Mouse (Mus musculus): ENCODE data around the gene Gm10382. TPM values are rescaled to one million over a fixed set of nuclear protein-coding genes. Genes with fewer than 3 reads are reported as not detected.

Gm10382 gene
- total RNA-seq (2012; rRNA removed) (0.65 TPM in 2 replicates), polyA plus RNA-seq (2012; ENCODE audit: insufficient read depth in 1 of 2, insufficient read length in 2 of 2, low read depth in 1 of 2, low replicate concordance in 2 of 2, missing spikeins in 1 of 2) (under 1 TPM in 1 of 2 experiments, not detected in 1; 0.96 TPM)

DNA sequence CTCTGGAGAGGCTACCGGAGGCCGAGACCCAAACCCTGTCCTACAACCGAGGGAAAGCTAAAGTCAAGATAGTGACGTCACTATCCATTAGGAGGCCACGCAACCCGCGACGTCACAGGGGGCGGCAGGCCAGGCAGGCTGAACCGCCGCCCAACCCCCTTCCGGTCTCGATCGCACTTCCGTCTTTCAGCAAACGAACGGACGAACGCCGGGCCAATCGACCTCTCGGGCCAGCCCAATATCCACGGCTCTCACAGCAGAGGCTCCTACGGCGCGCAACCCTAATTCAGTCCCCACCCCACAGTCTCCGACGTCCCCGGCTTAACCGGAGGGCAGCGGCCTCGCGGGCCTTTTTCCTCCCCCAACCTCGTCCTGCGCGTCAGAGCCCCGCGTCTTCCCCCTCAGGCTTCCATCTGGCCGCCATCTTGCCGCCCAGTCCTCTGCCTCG lies at the start of gene Gm10382:
Gm10382 (plus strand) TSS at position 192 of the 448 bp plus-strand sequence.
- peaks cover 26% of the 10 kb centered on the region for H3K79me2 ChIP-seq (ENCODE audit: control insufficient read depth, insufficient read depth, low read length, poor library complexity)
- H3K9ac ChIP-seq (ENCODE audit: control insufficient read depth, low read depth, low read length, poor library complexity, severe bottlenecking), result peak within 1 kb of the TSS; percentile 88
- H3K27ac ChIP-seq (ENCODE audit: control insufficient read depth, low read depth, low read length), result peak within 1 kb of the TSS; percentile 88
- TF ChIP-seq MXI1 (IDR thresholded peaks at IDR 0.05; ENCODE audit: low read depth, low read length) (peak; percentile 67; the same call in 1 of the 2 replicates), CTCF (IDR thresholded peaks at IDR 0.05 in 2 of 3, conservative IDR thresholded peaks at IDR 0.05 in 1 of 3; ENCODE audit: control insufficient read depth in 1 of 3, insufficient read depth in 1 of 3, low read depth in 2 of 3, low read length in 3 of 3, poor library complexity in 1 of 3, severe bottlenecking in 1 of 3) (no peak), ETS1 (IDR thresholded peaks at IDR 0.05; ENCODE audit: low read depth, low read length) (peak; percentile 86), ELF1 (IDR thresholded peaks at IDR 0.05; ENCODE audit: low read depth, low read length) (peak; percentile 90), E2F4 (IDR thresholded peaks at IDR 0.05; ENCODE audit: borderline replicate concordance, low read depth, low read length) (no peak; the same call in 1 of the 2 replicates), CHD1 (IDR thresholded peaks at IDR 0.05; ENCODE audit: low read depth, low read length) (0 out of 2 replicates have a peak, but pooled peaks have one; percentile 88), MYB (IDR thresholded peaks at IDR 0.05; ENCODE audit: low read depth, low read length) (0 out of 2 replicates have a peak, but pooled peaks have one; percentile 36)
- peak within 1 kb of the TSS; percentile 74 to 85 for H3K4me3 ChIP-seq (ENCODE audit: control insufficient read depth in 1 of 2, insufficient read depth in 1 of 2, low read depth in 2 of 2, low read length in 2 of 2)
- peaks cover 12 to 30% of the 10 kb centered on the region in 2 experiments for H3K4me1 ChIP-seq (ENCODE audit: control insufficient read depth in 1 of 2, insufficient read depth in 2 of 2, low read length in 2 of 2)
- no peaks in the 10 kb centered on the region for H3K27me3 ChIP-seq (ENCODE audit: control insufficient read depth in 1 of 2, insufficient read depth in 2 of 2, low read length in 2 of 2)
- H3K9me3 ChIP-seq (replicated peaks; ENCODE audit: insufficient read depth, low read length), result no peaks in the 10 kb centered on the region
- peak; percentile 96 for DNase-seq (ENCODE audit: low read depth, low spot score)
- H3K36me3 ChIP-seq (ENCODE audit: control insufficient read depth in 1 of 2, insufficient read depth in 2 of 2, low read length in 2 of 2), result peaks cover 13 to 36% of the 10 kb centered on the region in 2 experiments

GRCm38 (mm10) chr5:125339851-125340531 lies 49.1 kb upstream of the Gm10382 start:
- peak overlapping the region; percentile 38 for H3K27ac ChIP-seq (ENCODE audit: control insufficient read depth, low read depth, low read length)
- no peaks in the 10 kb centered on the region for H3K9me3 ChIP-seq (replicated peaks; ENCODE audit: insufficient read depth, low read length)
- peaks cover 3 to 9% of the 10 kb centered on the region in 2 experiments for H3K36me3 ChIP-seq (ENCODE audit: control insufficient read depth in 1 of 2, insufficient read depth in 2 of 2, low read length in 2 of 2)
- peak overlapping the region; percentile 74 for H3K9ac ChIP-seq (ENCODE audit: control insufficient read depth, low read depth, low read length, poor library complexity, severe bottlenecking)
- TF ChIP-seq SIN3A (IDR thresholded peaks at IDR 0.05; ENCODE audit: low read length), result 0 out of 2 replicates have a peak, but pooled peaks have one; percentile 17
- TF ChIP-seq ZKSCAN1 (IDR thresholded peaks at IDR 0.05; ENCODE audit: low read depth, low read length), result no peak
- TF ChIP-seq ETS1 (IDR thresholded peaks at IDR 0.05; ENCODE audit: low read depth, low read length), result 0 out of 2 replicates have a peak, but pooled peaks have one; percentile 22
- TF ChIP-seq UBTF (IDR thresholded peaks at IDR 0.05; ENCODE audit: borderline replicate concordance, insufficient read depth, low read depth, low read length), result 0 out of 2 replicates have a peak, but pooled peaks have one; percentile 43
- no peak for TF ChIP-seq USF2 (IDR thresholded peaks at IDR 0.05; ENCODE audit: borderline replicate concordance in 1 of 2, insufficient read depth in 1 of 2, low read depth in 1 of 2, low read length in 2 of 2)
- peaks cover 3 to 19% of the 10 kb centered on the region in 2 experiments for H3K4me1 ChIP-seq (ENCODE audit: control insufficient read depth in 1 of 2, insufficient read depth in 2 of 2, low read length in 2 of 2)
- peaks cover 48% of the 10 kb centered on the region for H3K79me2 ChIP-seq (ENCODE audit: control insufficient read depth, insufficient read depth, low read length, poor library complexity)
- DNase-seq (ENCODE audit: low read depth, low spot score), result peak; percentile 77
- peak overlapping the region; percentile 68 to 85 for H3K4me3 ChIP-seq (ENCODE audit: control insufficient read depth in 1 of 2, insufficient read depth in 1 of 2, low read depth in 2 of 2, low read length in 2 of 2)
- H3K27me3 ChIP-seq (ENCODE audit: control insufficient read depth in 1 of 2, insufficient read depth in 2 of 2, low read length in 2 of 2), result no peaks in the 10 kb centered on the region

All from MEL (cell line).